Mouse (Mus musculus) gastrocnemius, postnatal 14 days (tissue): ENCODE results near the gene Arhgap25. TPM values are rescaled to one million over a fixed set of nuclear protein-coding genes. Genes with fewer than 3 reads are reported as not detected.

Experiments
- DNase-seq: peaks from one replicate; pipeline ENCODE4 v3.0.0; 2021; ENCODE audit warnings: mixed read lengths
- intact Hi-C: fragments of 180-260 bp; cut with DNase I; formaldehyde crosslinking; loops from one replicate; pipeline ENCODE4 v1.15.1; 2025; ENCODE audit warnings: low total_unique reads
- total RNA-seq, 2 experiments: library from RNA; stranded (reverse); gene quantifications; 2 replicates each; pipeline ENCODE4 v1.2.3; 2021

Arhgap25 gene
- total RNA-seq, 2 experiments from 2014 or later, result 2.1 to 2.9 TPM

DNA sequence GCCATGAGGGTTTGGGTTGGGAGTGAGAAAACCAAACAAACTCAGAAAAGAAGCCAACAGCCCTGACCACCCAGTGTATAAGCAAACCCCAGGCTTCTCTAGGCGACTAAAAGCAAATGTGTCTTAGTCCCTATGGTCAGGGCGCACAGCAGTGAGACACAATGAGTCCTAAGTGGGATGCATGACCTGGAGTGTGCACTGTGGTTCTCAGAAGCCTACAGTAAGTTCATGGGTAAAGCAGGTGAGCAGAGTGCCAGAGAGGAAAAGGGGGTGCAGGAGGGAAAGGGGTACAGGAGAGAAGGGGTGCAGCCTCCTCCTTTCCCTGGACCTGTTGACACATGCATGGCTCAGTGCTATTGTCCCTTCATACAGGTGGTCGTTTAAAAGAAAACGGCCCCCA lies 18.7 kb downstream of the Arhgap25 start:
- DNase-seq, result no peak
- intact Hi-C loops, result loop anchor here (2.0 kb wide), 1 partner anchor 50 kb away; no protein-coding TSS in a partner anchor

DNA sequence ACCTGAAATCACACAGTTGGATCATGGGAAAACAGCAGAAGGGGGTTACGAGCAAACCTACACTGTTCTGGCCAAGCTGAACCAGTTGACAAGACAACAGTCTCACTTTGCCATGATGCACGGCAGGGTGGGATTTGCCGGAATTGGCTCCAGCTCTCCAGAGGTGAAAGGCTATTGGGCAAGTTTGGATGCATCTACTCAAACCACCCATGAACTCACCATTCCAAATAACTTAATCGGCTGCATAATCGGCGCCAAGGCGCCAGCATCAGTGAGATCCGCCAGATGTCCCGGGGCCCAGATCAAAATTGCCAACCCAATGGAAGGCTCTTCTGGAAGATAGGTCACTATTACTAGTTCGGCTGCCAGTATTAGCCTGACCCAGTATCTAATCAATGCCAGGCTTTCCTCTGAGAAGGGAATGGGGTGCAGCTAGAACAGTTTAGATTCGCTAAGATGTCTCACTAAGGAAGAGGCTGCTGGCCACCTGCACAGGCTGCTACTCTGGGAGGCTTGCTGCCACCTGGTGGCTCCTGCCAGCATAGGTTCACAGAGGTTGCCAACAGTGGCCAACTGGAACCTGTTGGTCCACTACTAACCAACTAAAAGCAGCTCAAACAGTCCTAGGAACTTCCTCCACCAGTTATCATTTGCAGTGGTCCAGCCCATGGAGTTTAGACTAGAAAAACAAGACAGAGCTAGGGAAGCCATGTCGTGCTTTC lies 19.9 kb downstream of the Arhgap25 start:
- peak; percentile 69 for DNase-seq
- intact Hi-C loops, result no loop called here

DNA sequence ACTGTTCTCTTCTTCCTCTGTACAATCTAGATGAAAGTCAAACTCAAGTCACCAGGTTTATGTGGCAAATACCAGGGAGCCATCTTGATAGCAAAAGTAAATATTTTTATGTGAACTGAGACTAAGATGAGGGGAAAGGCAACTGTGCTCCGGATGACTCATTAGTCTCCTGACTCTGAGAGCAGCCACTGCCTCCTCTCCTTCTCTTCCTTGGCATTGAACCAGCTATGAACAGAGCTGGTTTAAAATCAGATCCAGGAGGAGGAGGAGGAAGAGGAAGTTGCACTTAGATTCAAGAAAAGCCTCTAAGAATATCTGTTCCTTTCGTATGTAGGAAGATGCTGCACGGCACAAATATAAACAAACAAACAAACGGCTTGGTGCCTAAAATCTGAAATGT lies 22.1 kb downstream of the Arhgap25 start:
- intact Hi-C loops, result no loop called here
- no peak for DNase-seq

DNA sequence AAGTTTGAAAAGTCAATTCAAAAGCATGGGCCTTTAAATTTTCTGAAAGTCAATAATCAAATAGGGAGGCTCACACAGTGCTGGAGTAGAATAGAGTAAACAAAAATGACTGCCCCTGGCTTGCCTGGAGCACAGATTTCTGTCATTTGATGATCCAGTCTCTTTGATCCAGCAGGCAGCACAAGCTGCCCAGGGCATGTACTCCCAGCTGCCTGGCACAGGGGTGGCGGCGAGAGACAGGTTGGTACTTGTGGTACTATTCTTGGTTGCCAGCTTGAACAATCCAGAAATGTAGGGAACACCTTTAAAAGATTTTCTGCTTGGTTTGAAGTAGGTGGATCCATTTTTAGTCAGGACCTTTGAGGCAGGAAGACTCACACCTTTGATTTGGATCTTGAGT lies 23.3 kb downstream of the Arhgap25 start:
- no peak for DNase-seq

DNA sequence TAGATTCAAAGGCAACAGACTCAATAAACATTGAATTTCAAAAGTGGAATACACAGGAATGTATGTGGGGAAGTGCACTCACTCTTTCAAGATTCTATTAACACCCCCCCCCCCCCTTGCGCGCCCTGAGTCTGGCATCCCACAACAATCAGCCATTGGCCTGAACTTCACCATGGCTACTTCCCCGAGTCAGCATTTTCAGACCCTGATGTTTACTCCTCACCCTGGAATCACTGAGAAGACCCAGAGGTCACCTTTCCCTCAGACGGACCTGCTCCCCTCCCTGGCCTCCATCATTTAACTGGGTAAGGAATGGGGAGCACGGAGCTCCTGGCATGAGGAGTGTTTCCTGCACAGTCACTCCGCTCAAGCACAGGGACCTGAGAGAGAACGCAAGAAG lies 28.2 kb downstream of the Arhgap25 start:
- intact Hi-C loops, result no loop called here

More for the DNA sequence above, 23.3 kb downstream of the Arhgap25 start:
- intact Hi-C loops, result no loop called here

DNA sequence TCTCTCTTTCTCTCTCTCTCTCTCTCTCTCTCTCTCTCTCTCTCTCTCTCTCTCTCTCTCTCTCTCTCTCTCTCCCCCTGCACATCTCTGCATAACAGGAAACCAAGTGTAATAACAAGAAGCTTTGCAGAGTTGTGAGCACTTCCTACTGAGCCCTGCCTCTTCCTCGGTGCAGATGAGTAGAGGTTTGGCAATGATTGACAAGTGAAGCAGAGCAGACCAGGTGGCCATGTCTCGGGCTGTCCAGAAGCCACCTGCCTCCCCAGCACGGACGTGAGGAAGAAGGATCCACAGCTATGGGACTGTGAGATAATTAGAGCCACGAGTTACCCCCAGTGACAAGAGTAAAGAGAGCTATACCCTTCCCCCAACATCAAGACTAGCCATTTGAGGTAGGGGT lies 29.1 kb downstream of the Arhgap25 start:
- DNase-seq, result no peak
- intact Hi-C loops, result no loop called here

More for the DNA sequence above, 28.2 kb downstream of the Arhgap25 start:
- DNase-seq, result no peak

DNA sequence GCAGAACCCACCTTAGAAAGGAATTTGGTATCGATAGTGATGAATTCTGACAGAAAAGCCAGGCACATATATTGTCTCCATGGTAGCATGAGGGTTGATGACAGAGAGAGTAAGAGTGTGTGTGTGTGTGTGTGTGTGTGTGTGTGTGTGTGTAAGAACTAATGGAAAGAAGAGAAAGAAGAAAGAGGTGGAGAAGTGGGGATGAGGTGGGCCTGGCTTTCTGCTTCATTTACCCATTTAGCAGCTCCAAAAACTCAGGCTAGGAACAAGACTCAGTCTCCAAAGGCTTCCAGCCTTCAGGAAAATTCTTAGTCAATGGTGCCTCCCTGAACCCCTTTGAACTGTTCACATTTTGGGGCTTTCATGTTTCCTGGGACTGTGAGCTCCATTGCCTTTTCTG lies 29.5 kb downstream of the Arhgap25 start:
- no peak for DNase-seq
- intact Hi-C loops, result no loop called here

DNA sequence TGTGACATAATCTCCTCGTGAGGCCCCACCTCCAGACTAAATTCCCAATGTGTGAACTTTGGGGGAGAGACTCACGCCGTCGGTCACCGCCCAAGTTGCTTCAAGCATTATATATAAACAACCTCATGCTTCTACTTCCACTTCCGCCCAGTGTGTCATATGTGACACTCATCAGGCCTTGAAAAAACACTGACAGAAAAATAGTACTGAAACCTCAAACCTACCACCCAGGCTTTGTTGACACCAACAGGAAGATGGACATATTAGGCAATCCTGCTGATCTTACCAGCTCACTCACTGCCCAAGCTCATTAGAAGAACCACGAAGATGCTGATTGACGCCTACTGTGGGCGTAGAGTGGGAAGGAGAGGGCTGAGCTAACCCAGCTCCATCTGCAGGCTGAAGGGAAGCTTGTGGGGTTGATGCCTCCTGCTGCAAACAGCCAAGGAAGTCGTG lies 30.2 kb downstream of the Arhgap25 start:
- DNase-seq, result no peak
- intact Hi-C loops, result no loop called here

DNA sequence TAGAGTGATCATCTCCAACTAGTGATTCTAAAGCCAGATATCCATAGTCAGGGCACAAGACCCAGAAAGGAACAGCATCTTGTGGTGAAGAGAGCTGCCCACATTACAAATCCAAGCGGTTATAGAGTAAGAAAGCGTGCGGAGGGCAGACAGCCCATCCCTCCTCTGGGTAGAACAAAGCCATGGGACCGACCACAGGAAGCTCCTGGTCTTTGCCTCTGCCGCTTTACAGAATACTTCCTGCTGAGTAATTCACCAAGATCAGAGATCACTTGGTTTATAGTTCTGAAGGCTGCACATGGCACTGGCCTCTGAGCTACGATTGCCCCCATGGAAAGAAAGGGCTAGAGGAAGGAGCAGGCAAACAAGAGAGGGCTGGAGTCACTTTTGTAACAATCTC lies 30.6 kb downstream of the Arhgap25 start:
- DNase-seq, result no peak
- intact Hi-C loops, result no loop called here

DNA sequence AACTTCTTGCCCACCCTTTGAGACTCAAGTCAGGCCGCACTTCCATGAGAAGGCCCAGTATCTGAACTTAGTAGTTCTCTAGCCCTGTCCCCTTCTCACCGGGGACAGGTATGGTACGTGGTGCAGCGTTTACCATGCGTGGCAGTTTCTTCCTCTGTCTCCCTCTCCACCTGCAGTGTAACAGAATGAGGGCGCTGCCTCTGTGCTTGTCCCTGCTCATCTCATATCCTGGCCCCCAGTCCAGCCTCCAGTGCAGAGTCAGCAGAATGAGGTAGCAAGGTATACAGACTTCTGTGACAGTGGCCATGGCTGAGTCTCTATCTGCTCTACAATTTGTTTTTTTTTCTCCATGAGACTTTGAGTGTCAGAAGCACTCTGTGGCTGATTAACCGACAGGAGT lies 32.4 kb downstream of the Arhgap25 start:
- intact Hi-C loops, result no loop called here

DNA sequence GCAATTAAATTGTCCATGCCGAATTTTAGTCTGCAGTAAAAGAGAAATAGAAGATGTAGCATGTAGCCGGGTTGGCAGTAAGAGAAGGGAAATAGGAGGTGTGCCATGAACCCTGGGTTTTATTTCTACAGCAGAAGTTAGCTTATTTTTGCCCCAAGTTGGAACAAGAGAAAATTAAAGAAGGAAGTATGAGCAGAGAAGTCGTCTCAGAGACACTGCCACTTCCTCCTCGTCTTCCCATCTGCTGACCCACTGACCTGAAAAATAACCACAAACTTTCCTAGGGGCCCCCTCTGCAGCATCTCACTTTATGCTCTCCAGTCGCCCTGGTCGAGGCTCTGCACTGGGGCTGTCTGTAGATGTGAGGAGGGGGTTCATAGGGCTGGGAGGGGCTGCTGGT lies 33.3 kb downstream of the Arhgap25 start:
- intact Hi-C loops, result no loop called here
- no peak for DNase-seq

More for the DNA sequence above, 32.4 kb downstream of the Arhgap25 start:
- DNase-seq, result no peak

DNA sequence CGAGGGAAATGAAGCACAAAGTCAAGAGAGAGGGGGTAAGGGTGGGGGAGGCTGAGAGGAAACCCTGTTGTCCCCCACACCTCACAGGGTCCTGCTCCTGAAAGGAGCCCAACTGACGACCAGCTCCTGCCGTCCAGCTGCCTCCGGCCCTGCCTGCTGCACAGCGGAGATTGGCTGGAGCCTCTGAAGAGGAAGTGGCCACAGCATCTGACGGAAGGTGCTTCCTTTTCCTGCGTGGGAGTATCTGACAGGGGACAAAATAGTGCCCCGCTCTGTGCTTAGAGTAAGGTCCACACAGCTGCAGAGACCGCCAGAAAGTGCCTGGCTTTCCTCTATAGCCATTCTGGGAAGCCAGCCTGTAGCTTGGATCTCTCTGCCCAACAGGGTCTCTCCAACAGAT lies 36.9 kb downstream of the Arhgap25 start:
- intact Hi-C loops, result no loop called here
- peak; percentile 37 for DNase-seq

DNA sequence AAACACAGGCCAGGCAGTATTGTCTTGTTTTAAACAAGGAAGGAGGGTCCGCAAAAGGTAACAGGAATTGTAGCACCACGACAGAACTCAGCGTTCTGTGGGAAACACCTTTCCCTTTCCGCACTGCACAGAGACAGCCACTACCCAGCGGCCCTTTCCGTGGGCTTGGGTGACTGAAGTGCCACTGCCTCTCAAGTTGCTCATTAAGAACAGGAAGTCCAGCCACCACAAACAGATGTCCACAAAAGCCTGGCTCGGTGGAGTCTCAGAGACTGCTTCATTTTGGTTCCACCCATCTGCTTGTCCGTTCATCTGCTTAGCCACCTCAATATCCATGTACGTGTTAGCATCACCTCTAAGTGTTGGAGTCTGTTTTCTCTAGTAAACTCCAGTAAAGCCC lies 38.7 kb downstream of the Arhgap25 start:
- intact Hi-C loops, result no loop called here
- DNase-seq, result no peak

DNA sequence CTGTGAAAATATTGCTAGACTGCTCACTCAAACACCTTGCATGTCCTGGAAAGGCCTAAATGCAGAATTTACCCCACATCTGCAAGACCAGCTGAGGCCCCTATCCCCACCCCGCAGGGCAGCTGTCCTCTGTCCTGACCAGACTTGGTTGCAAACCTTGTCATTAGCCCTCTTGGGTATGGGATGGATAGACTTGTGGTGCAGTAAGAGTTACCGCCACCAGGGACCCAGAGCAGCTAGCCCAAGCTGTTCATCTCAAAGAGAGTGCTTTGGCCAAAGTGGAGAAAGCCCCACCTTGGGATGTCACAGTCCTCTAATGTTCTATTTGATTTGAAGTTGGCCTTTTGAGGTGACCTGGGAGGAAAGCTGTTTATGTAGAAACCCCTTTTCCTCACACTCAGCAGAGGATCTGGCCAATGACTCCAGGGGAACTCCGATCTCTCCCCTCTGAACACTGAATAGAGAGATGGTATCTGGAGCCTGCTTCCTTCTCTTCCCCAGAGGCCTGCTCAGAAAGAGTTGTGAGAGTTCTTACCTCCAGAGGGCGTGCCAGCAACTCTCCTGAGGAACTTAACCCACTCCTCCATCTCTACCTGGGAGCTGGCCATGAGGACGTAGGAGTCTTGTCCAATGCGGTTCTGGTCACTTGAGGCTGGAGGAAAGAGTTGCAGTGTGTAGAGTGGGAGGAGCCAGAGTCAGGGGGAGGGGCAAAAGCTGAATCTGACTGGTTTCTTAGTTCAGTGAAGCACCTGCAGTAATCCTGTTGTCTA lies 45.2 kb downstream of the Arhgap25 start:
- intact Hi-C loops, result no loop called here
- no peak for DNase-seq

DNA sequence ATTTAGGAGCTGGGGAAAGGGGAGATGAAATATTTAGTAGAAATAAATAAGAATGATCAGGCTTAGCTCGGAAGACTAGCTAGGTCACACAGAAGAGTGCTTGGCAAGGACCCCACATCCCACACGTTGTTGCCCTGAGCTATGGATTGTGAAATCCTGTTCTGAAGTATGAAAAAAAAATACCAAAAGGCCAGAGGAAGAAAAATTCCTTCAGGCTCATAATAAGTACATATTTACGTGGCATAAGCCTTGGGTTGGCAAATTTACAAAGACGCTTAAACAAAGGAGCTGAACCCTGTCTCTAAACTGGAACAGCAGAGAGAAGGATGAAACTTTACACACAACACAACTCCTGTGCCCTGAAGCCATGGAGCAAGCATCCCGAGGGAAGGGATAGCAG lies 48.3 kb downstream of the Arhgap25 start:
- intact Hi-C loops, result no loop called here
- no peak for DNase-seq

DNA sequence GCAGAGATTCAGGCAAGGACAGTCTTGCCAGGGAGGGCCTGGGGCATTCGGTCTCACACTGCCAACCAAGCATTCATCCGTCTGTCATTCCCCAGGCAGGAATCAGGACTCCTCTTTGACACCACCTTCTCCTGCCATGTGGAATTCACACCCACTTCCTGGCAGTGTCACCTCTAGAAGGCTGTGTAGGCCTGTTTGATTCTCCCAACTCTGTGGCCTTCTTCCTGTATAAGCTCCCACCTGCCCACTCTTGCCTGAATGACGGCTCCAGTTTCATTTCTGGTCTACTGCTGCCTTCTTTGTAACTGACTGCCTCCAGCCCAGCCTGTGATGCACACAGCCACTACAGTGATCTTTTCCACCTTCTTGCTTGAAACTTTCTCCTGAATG lies 49.2 kb downstream of the Arhgap25 start:
- DNase-seq, result no peak
- intact Hi-C loops, result no loop called here

DNA sequence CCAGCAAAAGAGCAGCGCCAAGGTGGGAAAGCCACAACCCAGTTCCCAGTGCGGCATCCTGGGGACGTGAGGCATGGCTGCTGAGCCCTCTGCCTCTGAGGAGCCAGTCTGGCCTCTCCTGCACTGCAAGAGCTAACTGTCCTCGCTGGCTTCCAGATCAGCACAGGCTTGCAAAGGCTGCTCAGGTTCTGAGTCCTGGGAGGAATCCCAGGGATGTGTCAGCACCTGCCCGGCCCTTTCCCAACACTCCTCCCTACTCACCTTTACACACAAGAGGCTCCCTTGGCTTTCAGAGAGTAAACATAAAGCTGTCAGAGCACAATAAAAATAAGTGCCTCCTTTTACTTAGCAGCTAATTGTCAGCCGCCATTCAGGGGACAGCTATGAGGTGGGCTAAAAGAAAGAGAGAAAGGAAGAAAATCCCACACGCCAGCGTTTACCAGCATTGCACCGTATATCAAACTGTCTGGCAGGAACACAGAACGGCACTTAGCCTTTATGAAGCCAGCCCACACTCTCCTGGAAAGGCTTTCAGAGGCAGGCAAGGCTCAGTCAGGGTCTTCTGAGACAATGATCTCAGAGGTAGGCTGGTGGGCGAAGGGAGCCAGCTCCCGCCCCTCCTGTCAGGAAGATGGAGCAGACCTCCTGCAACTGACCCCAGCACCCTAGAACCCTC lies 49.7 kb downstream of the Arhgap25 start:
- intact Hi-C loops, result no loop called here

DNA sequence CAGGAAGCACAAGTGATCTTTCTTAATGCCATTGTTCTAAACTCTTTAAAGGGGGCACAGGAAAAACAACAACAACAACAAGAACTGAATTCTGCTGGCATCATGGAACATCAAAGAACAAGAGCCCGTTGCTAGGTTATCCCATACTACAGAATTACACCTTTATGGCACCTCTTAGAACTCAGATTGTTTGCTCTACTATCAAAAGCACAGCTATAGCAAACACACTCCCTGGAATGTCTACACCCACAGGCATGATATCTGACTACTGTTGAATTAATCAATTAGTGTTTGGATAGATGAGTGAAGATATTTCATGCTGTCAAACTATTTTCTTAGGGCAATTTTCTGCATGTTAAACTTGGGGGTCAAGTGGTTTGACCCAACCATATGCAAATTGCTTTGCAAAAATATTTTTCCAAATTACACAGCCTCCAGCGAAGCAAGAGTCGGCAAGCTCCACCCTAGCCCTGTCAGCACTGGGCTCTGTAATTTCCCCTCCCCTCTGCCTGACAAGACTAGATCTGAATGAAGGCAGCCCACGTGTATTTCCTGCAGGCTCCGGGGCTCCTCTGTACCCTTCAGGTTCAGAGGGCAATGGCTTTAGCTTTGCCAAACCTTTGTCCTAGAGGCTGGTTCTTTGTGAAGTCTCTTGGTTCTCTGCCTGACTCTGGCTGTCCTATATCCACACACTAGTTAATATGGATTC lies 53.6 kb downstream of the Arhgap25 start:
- intact Hi-C loops, result no loop called here
- no peak for DNase-seq

More for the DNA sequence above, 49.7 kb downstream of the Arhgap25 start:
- DNase-seq, result no peak

DNA sequence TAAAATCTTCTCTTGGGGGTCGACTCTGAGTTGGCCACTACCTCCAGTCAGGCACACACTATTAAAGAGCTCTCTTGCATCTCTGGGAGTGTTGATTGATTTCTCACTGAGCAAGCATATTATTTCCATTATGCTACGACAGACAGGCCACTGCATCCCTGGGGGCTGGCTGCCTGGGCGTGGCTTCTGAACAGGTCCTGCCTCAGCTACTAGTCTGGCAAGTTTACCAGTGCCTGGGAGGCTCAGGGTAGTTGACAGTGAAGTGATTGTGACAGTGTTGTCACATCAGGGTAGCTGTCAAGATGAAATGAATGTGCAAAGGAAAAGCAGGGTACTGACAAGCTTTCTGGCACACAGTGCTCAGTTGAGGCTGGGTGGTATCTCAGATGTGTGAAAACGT lies 54.2 kb downstream of the Arhgap25 start:
- intact Hi-C loops, result no loop called here
- no peak for DNase-seq

DNA sequence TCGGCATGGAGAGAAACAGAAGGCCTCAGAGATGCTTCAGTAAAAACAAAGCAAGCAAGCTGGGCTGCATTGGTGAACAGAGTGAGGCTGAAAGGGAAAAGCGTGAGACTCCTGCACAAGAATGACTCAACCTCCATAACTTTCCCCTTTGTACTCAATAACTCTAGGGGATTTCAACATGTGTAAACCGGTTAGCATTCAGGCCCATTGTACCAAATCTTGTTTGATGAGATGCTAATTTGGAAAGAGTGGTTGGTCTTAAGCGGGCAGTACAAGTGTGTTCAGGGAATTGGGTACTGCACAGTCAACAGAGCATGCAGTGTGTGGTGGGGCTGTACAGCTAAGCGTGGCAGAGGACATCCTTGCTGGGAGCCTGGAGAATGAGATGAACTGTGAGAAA lies 57.8 kb downstream of the Arhgap25 start:
- intact Hi-C loops, result no loop called here
- DNase-seq, result no peak
